Mouse (Mus musculus): ENCODE results near the gene Cldn2. TPM values are rescaled to one million over a fixed set of nuclear protein-coding genes. Genes with fewer than 3 reads are reported as not detected.

Gene Cldn2
- polyA plus RNA-seq, 1 experiment from 2014 or later: not detected

- Histone ChIP-seq H3K36me3 (ENCODE audit: control insufficient read depth, insufficient read depth, low read length) (no peaks in the 10 kb centered on the region), H3K9me3 (ENCODE audit: control insufficient read depth, low read length) (no peaks in the 10 kb centered on the region), H3K27me3 (ENCODE audit: control insufficient read depth, insufficient read depth, low read length) (no peaks in the 10 kb centered on the region), H3K4me2 (ENCODE audit: low read length) (no peak overlapping the region), H3K4me1 (ENCODE audit: control insufficient read depth in 2 of 2, insufficient read depth in 2 of 2, low read length in 2 of 2) (peaks cover 0 to 10% of the 10 kb centered on the region in 2 experiments; a peak in 2 of 4 replicates), H3K9ac (ENCODE audit: low read length) (no peak overlapping the region), H3K27ac (replicated peaks in 1 of 2; ENCODE audit: control insufficient read depth in 1 of 2, insufficient read depth in 1 of 2, low read depth in 2 of 2, low read length in 2 of 2) (no peak overlapping the region), H3K4me3 (ENCODE audit: control insufficient read depth in 1 of 2, insufficient read depth in 1 of 2, low read depth in 1 of 2, low read length in 2 of 2) (no peak overlapping the region)
- ATAC-seq (ENCODE audit: insufficient number of reproducible peaks, insufficient read depth, low FRiP score, low read depth): no peak
- WGBS: 50% methylated on average over 4 of the region's 4 CpGs
Measured at GRCm38 (mm10) chrX:139777357-139777756, 23.3 kb upstream of the Cldn2 start.

GRCm38 (mm10) chrX:139778886-139779285, 21.7 kb upstream of the Cldn2 start:
- Histone ChIP-seq H3K9me3 (ENCODE audit: control insufficient read depth, low read length) (no peaks in the 10 kb centered on the region), H3K27ac (replicated peaks in 1 of 2; ENCODE audit: control insufficient read depth in 1 of 2, insufficient read depth in 1 of 2, low read depth in 2 of 2, low read length in 2 of 2) (no peak overlapping the region), H3K27me3 (ENCODE audit: control insufficient read depth, insufficient read depth, low read length) (no peaks in the 10 kb centered on the region), H3K4me1 (ENCODE audit: control insufficient read depth in 2 of 2, insufficient read depth in 2 of 2, low read length in 2 of 2) (peaks cover 0 to 13% of the 10 kb centered on the region in 2 experiments; a peak in 2 of 4 replicates), H3K36me3 (ENCODE audit: control insufficient read depth, insufficient read depth, low read length) (no peaks in the 10 kb centered on the region), H3K9ac (ENCODE audit: low read length) (no peak overlapping the region), H3K4me2 (ENCODE audit: low read length) (no peak overlapping the region), H3K4me3 (ENCODE audit: control insufficient read depth in 1 of 2, insufficient read depth in 1 of 2, low read depth in 1 of 2, low read length in 2 of 2) (no peak overlapping the region)
- no peak for ATAC-seq (ENCODE audit: insufficient number of reproducible peaks, insufficient read depth, low FRiP score, low read depth)
- 83% methylated on average over 1 of the region's 1 CpGs for whole genome bisulfite sequencing

- WGBS: 72% methylated on average over 5 of the region's 5 CpGs
- H3K36me3 ChIP-seq (ENCODE audit: control insufficient read depth, insufficient read depth, low read length): no peaks in the 10 kb centered on the region
- ATAC-seq (ENCODE audit: insufficient number of reproducible peaks, insufficient read depth, low FRiP score, low read depth): no peak
Measured at GRCm38 (mm10) chrX:139779401-139779800, 21.2 kb upstream of the Cldn2 start.

GRCm38 (mm10) chrX:139780988-139781387, 19.6 kb upstream of the Cldn2 start:
- WGBS: 27% methylated on average over 3 of the region's 3 CpGs
- no peak overlapping the region for H3K27ac ChIP-seq (replicated peaks in 1 of 2; ENCODE audit: control insufficient read depth in 1 of 2, insufficient read depth in 1 of 2, low read depth in 2 of 2, low read length in 2 of 2)

More at GRCm38 (mm10) chrX:139779401-139779800, 21.2 kb upstream of the Cldn2 start:
- no peak overlapping the region for H3K4me3 ChIP-seq (ENCODE audit: control insufficient read depth in 1 of 2, insufficient read depth in 1 of 2, low read depth in 1 of 2, low read length in 2 of 2)
- no peak overlapping the region for H3K9ac ChIP-seq (ENCODE audit: low read length)
- H3K4me1 ChIP-seq (ENCODE audit: control insufficient read depth in 2 of 2, insufficient read depth in 2 of 2, low read length in 2 of 2): peaks cover 0 to 13% of the 10 kb centered on the region in 2 experiments; a peak in 2 of 4 replicates
- no peaks in the 10 kb centered on the region for H3K27me3 ChIP-seq (ENCODE audit: control insufficient read depth, insufficient read depth, low read length)
- H3K4me2 ChIP-seq (ENCODE audit: low read length): no peak overlapping the region
- no peak overlapping the region for H3K27ac ChIP-seq (replicated peaks in 1 of 2; ENCODE audit: control insufficient read depth in 1 of 2, insufficient read depth in 1 of 2, low read depth in 2 of 2, low read length in 2 of 2)
- H3K9me3 ChIP-seq (ENCODE audit: control insufficient read depth, low read length): no peaks in the 10 kb centered on the region

GRCm38 (mm10) chrX:139781563-139781962, 19.1 kb upstream of the Cldn2 start:
- H3K27me3 ChIP-seq (ENCODE audit: control insufficient read depth, insufficient read depth, low read length): no peaks in the 10 kb centered on the region
- H3K9ac ChIP-seq (ENCODE audit: low read length): no peak overlapping the region
- H3K4me1 ChIP-seq (ENCODE audit: control insufficient read depth in 2 of 2, insufficient read depth in 2 of 2, low read length in 2 of 2): peaks cover 0 to 9% of the 10 kb centered on the region in 2 experiments; a peak in 3 of 4 replicates
- H3K9me3 ChIP-seq (ENCODE audit: control insufficient read depth, low read length): no peaks in the 10 kb centered on the region
- ATAC-seq (ENCODE audit: insufficient number of reproducible peaks, insufficient read depth, low FRiP score, low read depth): no peak
- no peak overlapping the region for H3K4me3 ChIP-seq (ENCODE audit: control insufficient read depth in 1 of 2, insufficient read depth in 1 of 2, low read depth in 1 of 2, low read length in 2 of 2)
- no peak overlapping the region for H3K27ac ChIP-seq (replicated peaks in 1 of 2; ENCODE audit: control insufficient read depth in 1 of 2, insufficient read depth in 1 of 2, low read depth in 2 of 2, low read length in 2 of 2)
- no peaks in the 10 kb centered on the region for H3K36me3 ChIP-seq (ENCODE audit: control insufficient read depth, insufficient read depth, low read length)
- no peak overlapping the region for H3K4me2 ChIP-seq (ENCODE audit: low read length)
- 76% methylated on average over 4 of the region's 4 CpGs for WGBS

More at GRCm38 (mm10) chrX:139780988-139781387, 19.6 kb upstream of the Cldn2 start:
- no peaks in the 10 kb centered on the region for H3K27me3 ChIP-seq (ENCODE audit: control insufficient read depth, insufficient read depth, low read length)
- no peak overlapping the region for H3K4me2 ChIP-seq (ENCODE audit: low read length)
- no peaks in the 10 kb centered on the region for H3K36me3 ChIP-seq (ENCODE audit: control insufficient read depth, insufficient read depth, low read length)
- H3K9ac ChIP-seq (ENCODE audit: low read length): no peak overlapping the region
- H3K9me3 ChIP-seq (ENCODE audit: control insufficient read depth, low read length): no peaks in the 10 kb centered on the region
- H3K4me3 ChIP-seq (ENCODE audit: control insufficient read depth in 1 of 2, insufficient read depth in 1 of 2, low read depth in 1 of 2, low read length in 2 of 2): no peak overlapping the region
- ATAC-seq (ENCODE audit: insufficient number of reproducible peaks, insufficient read depth, low FRiP score, low read depth): no peak
- peaks cover 0 to 9% of the 10 kb centered on the region in 2 experiments; a peak in 3 of 4 replicates for H3K4me1 ChIP-seq (ENCODE audit: control insufficient read depth in 2 of 2, insufficient read depth in 2 of 2, low read length in 2 of 2)

GRCm38 (mm10) chrX:139782278-139783044, 18.2 kb upstream of the Cldn2 start, which contains the start of gene Ripply1:
Ripply1 (minus strand) TSS chrX:139782353.
- H3K9ac ChIP-seq (ENCODE audit: low read length): no peak within 1 kb of the TSS
- H3K9me3 ChIP-seq (ENCODE audit: control insufficient read depth, low read length): no peaks in the 10 kb centered on the region
- no peak for ATAC-seq (ENCODE audit: insufficient number of reproducible peaks, insufficient read depth, low FRiP score, low read depth)
- no peak within 1 kb of the TSS for H3K4me2 ChIP-seq (ENCODE audit: low read length)
- H3K4me1 ChIP-seq (ENCODE audit: control insufficient read depth in 2 of 2, insufficient read depth in 2 of 2, low read length in 2 of 2): peaks cover 0 to 9% of the 10 kb centered on the region in 2 experiments; a peak in 3 of 4 replicates
- H3K36me3 ChIP-seq (ENCODE audit: control insufficient read depth, insufficient read depth, low read length): no peaks in the 10 kb centered on the region
- 58% methylated on average over 6 of the region's 6 CpGs for WGBS
- no peak within 1 kb of the TSS for H3K27ac ChIP-seq (replicated peaks in 1 of 2; ENCODE audit: control insufficient read depth in 1 of 2, insufficient read depth in 1 of 2, low read depth in 2 of 2, low read length in 2 of 2)
- no peak within 1 kb of the TSS for H3K4me3 ChIP-seq (ENCODE audit: control insufficient read depth in 1 of 2, insufficient read depth in 1 of 2, low read depth in 1 of 2, low read length in 2 of 2)
- H3K27me3 ChIP-seq (ENCODE audit: control insufficient read depth, insufficient read depth, low read length): no peaks in the 10 kb centered on the region

GRCm38 (mm10) chrX:139783045-139783422, 17.6 kb upstream of the Cldn2 start:
- no peak overlapping the region for H3K27ac ChIP-seq (replicated peaks in 1 of 2; ENCODE audit: control insufficient read depth in 1 of 2, insufficient read depth in 1 of 2, low read depth in 2 of 2, low read length in 2 of 2)
- ATAC-seq (ENCODE audit: insufficient number of reproducible peaks, insufficient read depth, low FRiP score, low read depth): 0 out of 2 replicates have a peak, but pooled peaks have one; percentile 26
- no peak overlapping the region for H3K4me3 ChIP-seq (ENCODE audit: control insufficient read depth in 1 of 2, insufficient read depth in 1 of 2, low read depth in 1 of 2, low read length in 2 of 2)
- H3K4me2 ChIP-seq (ENCODE audit: low read length): no peak overlapping the region
- H3K36me3 ChIP-seq (ENCODE audit: control insufficient read depth, insufficient read depth, low read length): no peaks in the 10 kb centered on the region
- H3K4me1 ChIP-seq (ENCODE audit: control insufficient read depth in 2 of 2, insufficient read depth in 2 of 2, low read length in 2 of 2): peaks cover 0 to 9% of the 10 kb centered on the region in 2 experiments; a peak in 3 of 4 replicates
- no peaks in the 10 kb centered on the region for H3K27me3 ChIP-seq (ENCODE audit: control insufficient read depth, insufficient read depth, low read length)
- no peak overlapping the region for H3K9ac ChIP-seq (ENCODE audit: low read length)
- 56% methylated on average over 3 of the region's 3 CpGs for WGBS
- no peaks in the 10 kb centered on the region for H3K9me3 ChIP-seq (ENCODE audit: control insufficient read depth, low read length)
